In genomic region chr4:100778082-100778481, GRCm38 (mm10) we compare ENCODE assay signal across 8 mouse cellular contexts. TPM values are rescaled to one million over a fixed set of nuclear protein-coding genes. Genes with fewer than 3 reads are reported as not detected.
DNase-seq lines count a peak whose midpoint lies in the region; ATAC-seq and TF ChIP-seq lines count a peak whose summit lies in the region.

No protein-coding gene starts in this region.

- H3K27me3 ChIP-seq in embryonic facial prominence, embryonic 15.5 days = no peaks in the 10 kb centered on the region
- no peaks in the 10 kb centered on the region for H3K27me3 ChIP-seq in limb, embryonic 11.5 days (ENCODE audit: control insufficient read depth, insufficient read depth, low read length)

- peaks cover 42% of the 10 kb centered on the region for H3K4me1 ChIP-seq in embryonic facial prominence, embryonic 15.5 days
- H3K4me1 ChIP-seq in limb, embryonic 11.5 days (ENCODE audit: control insufficient read depth, insufficient read depth, low read length) = peaks cover 25% of the 10 kb centered on the region

- peak overlapping the region; percentile 93 for H3K9ac ChIP-seq in embryonic facial prominence, embryonic 15.5 days
- peak overlapping the region; percentile 99 for H3K9ac ChIP-seq in limb, embryonic 11.5 days (ENCODE audit: low read length)

- peak overlapping the region; percentile 88 for H3K27ac ChIP-seq in layer of hippocampus, adult 2 months
- H3K27ac ChIP-seq in embryonic facial prominence, embryonic 15.5 days (replicated peaks) = peak overlapping the region; percentile 95; the same call in 1 of the 2 replicates
- peak overlapping the region; percentile 98 for H3K27ac ChIP-seq in limb, embryonic 11.5 days (replicated peaks; ENCODE audit: low read depth, low read length)

- peak overlapping the region; percentile 91 for H3K4me3 ChIP-seq in layer of hippocampus, adult 2 months
- H3K4me3 ChIP-seq in embryonic facial prominence, embryonic 15.5 days (replicated peaks) = peak overlapping the region; percentile 97
- H3K4me3 ChIP-seq in limb, embryonic 11.5 days (ENCODE audit: low read depth, low read length) = peak overlapping the region; percentile 98

- H3K4me2 ChIP-seq in embryonic facial prominence, embryonic 15.5 days (replicated peaks) = peak overlapping the region; percentile 84
- H3K4me2 ChIP-seq in limb, embryonic 11.5 days (ENCODE audit: low read depth, severe bottlenecking) = peak overlapping the region; percentile 79

- WGBS in embryonic facial prominence, embryonic 15.5 days = 2% methylated on average over 16 of the region's 16 CpGs
- WGBS in limb, embryonic 11.5 days = 0% methylated on average over 16 of the region's 16 CpGs

- TF ChIP-seq CTCF in layer of hippocampus, adult 2 months (conservative IDR thresholded peaks at IDR 0.05) = no peak

- no peak for ATAC-seq in embryonic facial prominence, embryonic 15.5 days (ENCODE audit: insufficient number of reproducible peaks, low FRiP score, low TSS enrichment, low read depth)
- ATAC-seq in limb, embryonic 11.5 days (ENCODE audit: insufficient number of reproducible peaks, low FRiP score, low TSS enrichment, low read depth) = no peak

- no peak for DNase-seq in layer of hippocampus, adult 2 months (ENCODE audit: low spot score in 2 of 2)
- DNase-seq in layer of hippocampus, postnatal 36 days = no peak
- DNase-seq in limb, embryonic 11.5 days (ENCODE audit: low spot score) = peak; percentile 53
- DNase-seq in retina, embryonic 14.5 days (ENCODE audit: low spot score) = peak; percentile 29
- no peak for DNase-seq in layer of hippocampus, postnatal 25 days (ENCODE audit: extremely low spot score in 1 of 2, low spot score in 1 of 2)
- no peak for DNase-seq in urinary bladder, postnatal 10 days (ENCODE audit: low spot score)
- DNase-seq in layer of hippocampus, adult 18-20 months (ENCODE audit: low spot score in 2 of 2) = no peak

- no peaks in the 10 kb centered on the region for H3K36me3 ChIP-seq in embryonic facial prominence, embryonic 15.5 days
- H3K36me3 ChIP-seq in limb, embryonic 11.5 days (ENCODE audit: control insufficient read depth, insufficient read depth, low read length) = no peaks in the 10 kb centered on the region

- H3K9me3 ChIP-seq in embryonic facial prominence, embryonic 15.5 days (replicated peaks) = no peaks in the 10 kb centered on the region
- no peaks in the 10 kb centered on the region for H3K9me3 ChIP-seq in limb, embryonic 11.5 days (ENCODE audit: control insufficient read depth, low read length)

RNA-seq across cellular contexts. Expression of gene Cachd1, which starts 1.6 kb away (rescaled TPM):
- 10 to 100 TPM; 39.5 to 42.5 TPM for total RNA-seq in layer of hippocampus, adult 2 months (2021)
- total RNA-seq in layer of hippocampus, postnatal 36 days (2021) = 10 to 100 TPM; 28.5 to 39.2 TPM
- polyA plus RNA-seq in embryonic facial prominence, embryonic 15.5 days (2015; fragmentation: Nextera tagmentation; extraction: Ambion mirVana) = 34.2 and 37.3 TPM in 2 replicates
- 42.3 and 50.0 TPM in 2 replicates for polyA plus RNA-seq in limb, embryonic 11.5 days (2014; fragmentation: Nextera tagmentation; extraction: Ambion mirVana)
- 10 to 100 TPM; 30.0 to 32.0 TPM for total RNA-seq in layer of hippocampus, postnatal 25 days (2021)
- total RNA-seq in layer of hippocampus, adult 18-20 months (2021) = 10 to 100 TPM; 34.9 to 35.3 TPM

Comparison
In these comparisons a context has a peak if more than half of its experiments do, and no peak if none do; other contexts are left out.
1. DNase-seq: peak in limb, embryonic 11.5 days (single experiment) and retina, embryonic 14.5 days (single experiment); none in layer of hippocampus, adult 2 months (0 of 2), layer of hippocampus, postnatal 36 days (0 of 2), layer of hippocampus, postnatal 25 days (0 of 2), urinary bladder, postnatal 10 days (single experiment) and layer of hippocampus, adult 18-20 months (0 of 2).
2. Peak in every context shown above with its lines, with median percentiles within 50 percentile points of each other: H3K27ac ChIP-seq and H3K4me3 ChIP-seq.